Mouse (Mus musculus) neural tube, embryonic 12.5 days (tissue): ENCODE data around the gene Sphk2. TPM values are rescaled to one million over a fixed set of nuclear protein-coding genes. Genes with fewer than 3 reads are reported as not detected.

Source experiments
- ATAC-seq: fragments of 200-750 bp; cut with Nextera tagmentation; 2 replicates; pipeline ENCODE4 v1.8.0; 2017; ENCODE audit warnings: low read depth, mild to moderate bottlenecking, moderate TSS enrichment, moderate library complexity; ENCODE audit not compliant: low FRiP score
- H3K27ac ChIP-seq: fragments of 300-500 bp; sonication (generic); 2 replicates; pipeline ENCODE4 v1.5.1; 2016
- H3K27me3 ChIP-seq: fragments of 300-500 bp; sonication (generic); replicated peaks from 2 replicates; pipeline ENCODE4 v1.6.1; 2016; ENCODE audit warnings: mild to moderate bottlenecking
- H3K36me3 ChIP-seq: fragments of 300-500 bp; sonication (generic); 2 replicates; pipeline ENCODE4 v1.6.1; 2016; ENCODE audit warnings: mild to moderate bottlenecking
- H3K4me1 ChIP-seq: fragments of 300-500 bp; sonication (generic); 2 replicates; pipeline ENCODE4 v1.6.1; 2016
- H3K4me2 ChIP-seq: fragments of 300-500 bp; sonication (generic); replicated peaks from 2 replicates; pipeline ENCODE4 v1.6.1; 2016; ENCODE audit warnings: mild to moderate bottlenecking
- H3K4me3 ChIP-seq: fragments of 300-500 bp; sonication (generic); 2 replicates; pipeline ENCODE4 v1.5.1; 2016
- H3K9ac ChIP-seq: fragments of 300-500 bp; sonication (generic); 2 replicates; pipeline ENCODE4 v1.6.1; 2016; ENCODE audit warnings: mild to moderate bottlenecking
- H3K9me3 ChIP-seq: fragments of 300-500 bp; sonication (generic); 2 replicates; pipeline ENCODE4 v1.6.1; 2016; ENCODE audit warnings: mild to moderate bottlenecking
- whole genome bisulfite sequencing: fragments of 180-500 bp; shearing (Covaris S2); methylation state at CpG from one replicate; pipeline ENCODE4 v1.1.7; 2016; 5-methylcytosine and 5-hydroxymethylcytosine counted together
- polyA plus RNA-seq: library from polyadenylated mRNA; unstranded; fragments of >200 nt; fragmentation: Nextera tagmentation; extraction: Ambion mirVana; gene quantifications from 2 replicates; pipeline ENCODE4 v1.2.1, GENCODE M21; 2016

Sphk2 gene
- polyA plus RNA-seq, 1 experiment from 2014 or later = 29.0 TPM

DNA sequence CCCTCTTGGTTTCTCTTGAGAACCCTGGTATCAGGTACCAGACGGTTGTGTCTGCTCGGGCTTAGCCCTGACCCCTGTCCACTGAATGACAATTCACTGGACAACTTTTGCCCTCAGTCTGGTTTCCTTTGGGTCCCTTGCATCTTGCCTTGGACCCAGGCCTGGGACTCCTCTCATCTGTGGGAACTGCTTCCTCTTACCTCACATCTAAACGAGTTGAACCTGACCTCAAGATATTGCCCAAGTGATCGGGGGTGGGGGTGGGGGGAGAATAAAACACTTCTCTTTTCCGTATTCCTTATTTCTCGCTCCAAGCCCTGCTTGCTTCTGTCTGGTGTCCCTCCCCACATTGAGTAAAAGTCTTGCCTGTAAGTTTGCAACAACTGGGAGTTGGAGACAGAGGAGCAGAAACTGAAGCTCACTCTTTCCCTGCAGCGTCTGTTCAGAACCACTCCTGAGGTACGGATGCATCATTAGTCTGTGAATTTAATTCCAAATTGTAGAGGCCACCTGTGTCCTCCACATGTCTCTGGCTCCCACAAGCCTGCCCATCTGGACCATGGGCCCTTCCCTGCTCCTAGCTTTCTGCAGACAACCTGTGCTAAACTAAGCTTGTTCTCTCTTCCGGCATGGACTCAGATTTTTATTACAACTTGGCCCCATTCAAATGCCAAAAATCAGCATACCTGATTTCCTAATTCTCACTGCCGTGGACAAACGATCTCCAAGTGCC, 56.9 kb downstream of the Sphk2 start:
- Histone ChIP-seq H3K9me3 (no peaks in the 10 kb centered on the region), H3K4me3 (no peak overlapping the region), H3K9ac (no peak overlapping the region), H3K4me2 (no peak overlapping the region), H3K4me1 (0 out of 2 replicates have a peak, but pooled peaks cover 3% of the 10 kb centered on the region), H3K27ac (no peak overlapping the region), H3K27me3 (no peaks in the 10 kb centered on the region), H3K36me3 (no peaks in the 10 kb centered on the region)
- ATAC-seq = no peak
- WGBS = 88% methylated on average over 11 of the region's 11 CpGs

Other genes starting within 250 kb of the Sphk2 start
- gene Tulp2, start 236.1 kb downstream of the Sphk2 start, polyA plus RNA-seq = 0.41 and 0.60 TPM in 2 replicates
- not detected in 2 replicates for gene Gm45808, start 231.2 kb downstream of the Sphk2 start, polyA plus RNA-seq
- gene Dhdh, start 229.2 kb downstream of the Sphk2 start, polyA plus RNA-seq = 2.3 and 2.8 TPM in 2 replicates
- gene Nucb1, start 207.6 kb downstream of the Sphk2 start, polyA plus RNA-seq = 118 and 119 TPM in 2 replicates
- 19.4 and 20.1 TPM in 2 replicates for gene Ppp1r15a, start 191.7 kb downstream of the Sphk2 start, polyA plus RNA-seq
- gene Plekha4, start 191.7 kb downstream of the Sphk2 start, polyA plus RNA-seq = 3.2 and 3.5 TPM in 2 replicates
- 0.26 and 0.43 TPM in 2 replicates for gene Hsd17b14, start 163.1 kb downstream of the Sphk2 start, polyA plus RNA-seq
- gene Bcat2, start 147.8 kb downstream of the Sphk2 start, polyA plus RNA-seq = 25.7 and 29.2 TPM in 2 replicates
- gene Fgf21, start 102.5 kb downstream of the Sphk2 start, polyA plus RNA-seq = not detected in 2 replicates
- gene Fut1, start 100.7 kb downstream of the Sphk2 start, polyA plus RNA-seq = not detected in 2 replicates
- 0.23 TPM in 1 of 2 replicates, not detected in the other for gene Izumo1, start 96.2 kb downstream of the Sphk2 start, polyA plus RNA-seq
- gene Rasip1, start 90.5 kb downstream of the Sphk2 start, polyA plus RNA-seq = 16.5 and 16.8 TPM in 2 replicates
- gene Mamstr, start 78.0 kb downstream of the Sphk2 start, polyA plus RNA-seq = 3.5 and 4.9 TPM in 2 replicates
- gene Fut2, start 51.6 kb downstream of the Sphk2 start, polyA plus RNA-seq = 0.17 and 0.20 TPM in 2 replicates
- gene Ntn5, start 34.0 kb downstream of the Sphk2 start, polyA plus RNA-seq = 1.2 and 1.7 TPM in 2 replicates
- gene Sec1, start 23.6 kb downstream of the Sphk2 start, polyA plus RNA-seq = 1.0 and 1.2 TPM in 2 replicates
- 35.5 and 36.6 TPM in 2 replicates for gene Car11, start 18.2 kb downstream of the Sphk2 start, polyA plus RNA-seq
- gene Dbp, start 12.9 kb downstream of the Sphk2 start, polyA plus RNA-seq = 4.1 TPM in 2 replicates
- 665 and 700 TPM in 2 replicates for gene Rpl18, start 2.5 kb downstream of the Sphk2 start, polyA plus RNA-seq
- 0.94 and 1.00 TPM in 2 replicates for gene Fam83e, start 3.2 kb upstream of the Sphk2 start, polyA plus RNA-seq
- not detected in 2 replicates for gene Spaca4, start 7.8 kb upstream of the Sphk2 start, polyA plus RNA-seq
- gene Lmtk3, start 65.7 kb upstream of the Sphk2 start, polyA plus RNA-seq = 10.9 and 14.1 TPM in 2 replicates
- 2.1 and 2.4 TPM in 2 replicates for gene Sult2b1, start 66.7 kb upstream of the Sphk2 start, polyA plus RNA-seq
- 305 and 308 TPM in 2 replicates for gene Cyth2, start 96.6 kb upstream of the Sphk2 start, polyA plus RNA-seq
- gene Kcnj14, start 106.8 kb upstream of the Sphk2 start, polyA plus RNA-seq = 0.86 and 0.87 TPM in 2 replicates
- 48.3 and 50.7 TPM in 2 replicates for gene Grwd1, start 112.9 kb upstream of the Sphk2 start, polyA plus RNA-seq
- gene Kdelr1, start 154.8 kb upstream of the Sphk2 start, polyA plus RNA-seq = 41.8 and 54.4 TPM in 2 replicates
- 1.3 and 1.5 TPM in 2 replicates for gene Grin2d, start 160.4 kb upstream of the Sphk2 start, polyA plus RNA-seq
- gene Syngr4, start 178.7 kb upstream of the Sphk2 start, polyA plus RNA-seq = 0.22 and 0.56 TPM in 2 replicates
- gene Tmem143, start 178.9 kb upstream of the Sphk2 start, polyA plus RNA-seq = 3.9 and 4.4 TPM in 2 replicates
- gene Emp3, start 203.4 kb upstream of the Sphk2 start, polyA plus RNA-seq = 32.8 and 33.2 TPM in 2 replicates
- gene Ccdc114, start 206.1 kb upstream of the Sphk2 start, polyA plus RNA-seq = 2.8 and 3.7 TPM in 2 replicates